Mouse (Mus musculus) bone marrow macrophage, adult 2 months (primary cell): Measurements from ENCODE around the gene Mrc1.
"Not testable (repeated sequence)": the region's sequence is repeated elsewhere in the genome, so short reads cannot be mapped to it uniquely, and the experiment has no call there.

Source experiments
- CTCF ChIP-seq: IDR thresholded peaks from 2 replicates; pipeline ENCODE4 v1.5.1; 2012; ENCODE audit warnings: low read depth, mild to moderate bottlenecking, low read length, moderate library complexity
- POLR2A ChIP-seq: IDR thresholded peaks from 2 replicates; pipeline ENCODE4 v1.6.1; 2012; ENCODE audit warnings: mild to moderate bottlenecking, low read depth, low read length, borderline replicate concordance

DNA sequence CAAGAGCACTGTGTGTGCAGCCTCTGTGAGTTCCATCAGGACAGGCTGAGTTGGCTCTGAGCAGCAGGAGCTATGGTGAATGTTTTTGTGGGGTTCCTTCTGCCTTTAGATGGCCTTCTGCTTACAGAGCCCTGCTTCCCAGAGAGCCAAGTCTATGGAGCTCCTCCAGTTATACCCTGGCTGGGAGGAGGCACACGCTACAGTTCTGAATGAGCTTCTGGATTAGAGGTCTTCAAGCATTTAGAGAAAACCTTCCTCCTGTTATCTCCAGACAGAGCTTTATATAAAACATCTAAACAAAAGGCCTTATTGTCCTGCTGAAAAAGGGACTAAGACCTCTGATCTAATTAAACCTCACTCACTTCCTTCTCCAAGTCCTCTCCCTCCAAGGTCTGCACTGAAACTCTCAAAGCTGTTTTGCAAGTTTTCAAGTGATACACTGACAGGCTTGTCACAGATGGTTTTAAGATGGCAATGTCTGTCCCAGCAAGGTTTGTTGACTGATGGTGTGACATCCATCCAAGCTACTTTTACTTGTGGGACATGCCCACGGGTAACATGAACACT lies 28.2 kb upstream of the Mrc1 start:
- TF ChIP-seq POLR2A, CTCF: not testable (repeated sequence)
